21 mouse cellular contexts compared by ENCODE assay signal in genomic region chr15:78493401-78494010, GRCm38 (mm10). TPM values are rescaled to one million over a fixed set of nuclear protein-coding genes. Genes with fewer than 3 reads are reported as not detected.
DNase-seq lines count a peak whose midpoint lies in the region; ATAC-seq and TF ChIP-seq lines count a peak whose summit lies in the region.
"Had no signal": no experiment of that assay in that cellular context is flagged by ENCODE, and none has a peak within 500 bp of the region (broad histone marks: within the 10 kb centered on the region; RNA-seq: fewer than 3 reads in every experiment).

No protein-coding gene starts in this region.

- no peaks in the 10 kb centered on the region for H3K79me2 ChIP-seq in myocyte (ENCODE audit: control insufficient read depth, insufficient read depth)
- no peaks in the 10 kb centered on the region for H3K79me2 ChIP-seq in heart, adult 2 months (replicated peaks; ENCODE audit: control insufficient read depth, insufficient read depth, low read length)

- no peak overlapping the region for H3K4me3 ChIP-seq in heart, embryonic 10.5 days
- H3K4me3 ChIP-seq in myocyte, result no peak overlapping the region
- H3K4me3 ChIP-seq in forebrain, postnatal 0 days (ENCODE audit: low read depth, low read length), result no peak overlapping the region
- H3K4me3 ChIP-seq in heart, adult 2 months, result no peak overlapping the region
- H3K4me3 ChIP-seq: embryonic facial prominence, embryonic 15.5 days; forebrain, embryonic 10.5 days; limb, embryonic 15.5 days had no signal

- H3K36me3 ChIP-seq in heart, embryonic 10.5 days, result no peaks in the 10 kb centered on the region
- H3K36me3 ChIP-seq in myocyte (ENCODE audit: control insufficient read depth, insufficient read depth), result no peaks in the 10 kb centered on the region
- H3K36me3 ChIP-seq in forebrain, postnatal 0 days (ENCODE audit: insufficient read depth), result no peaks in the 10 kb centered on the region
- no peaks in the 10 kb centered on the region for H3K36me3 ChIP-seq in heart, adult 2 months (ENCODE audit: control insufficient read depth, insufficient read depth, low read length)
- H3K36me3 ChIP-seq: embryonic facial prominence, embryonic 15.5 days; forebrain, embryonic 10.5 days; G1E; limb, embryonic 15.5 days had no signal

- no peak for TF ChIP-seq CTCF in Patski (IDR thresholded peaks at IDR 0.05)
- TF ChIP-seq CTCF in forebrain, postnatal 0 days (IDR thresholded peaks at IDR 0.05; ENCODE audit: low read depth), result no peak
- TF ChIP-seq CTCF in heart, adult 2 months (IDR thresholded peaks at IDR 0.05), result no peak

- H3K4me2 ChIP-seq in myocyte (ENCODE audit: low read depth), result peak overlapping the region; percentile 3
- no peak overlapping the region for H3K4me2 ChIP-seq in forebrain, postnatal 0 days (ENCODE audit: low read depth)
- H3K4me2 ChIP-seq: embryonic facial prominence, embryonic 15.5 days; limb, embryonic 15.5 days; midbrain, embryonic 11.5 days had no signal

- no peak overlapping the region for H3K9ac ChIP-seq in forebrain, postnatal 0 days
- no peak overlapping the region for H3K9ac ChIP-seq in heart, adult 2 months (ENCODE audit: low read depth, low read length)
- H3K9ac ChIP-seq: embryonic facial prominence, embryonic 15.5 days; limb, embryonic 15.5 days had no signal

- 77% methylated on average over 10 of the region's 10 CpGs for WGBS in heart, embryonic 10.5 days
- 84% methylated on average over 10 of the region's 10 CpGs for WGBS in forebrain, postnatal 0 days
- WGBS in heart, adult 2 months, result 83% methylated on average over 10 of the region's 10 CpGs

- POLR2A ChIA-PET in Patski (lab: Charles Lee), result interaction anchor here (1.1 kb wide), 1 partner anchor 12 kb away, joined by 4 read pairs; no protein-coding TSS in a partner anchor

- H3K9me3 ChIP-seq in heart, embryonic 10.5 days, result no peaks in the 10 kb centered on the region
- no peaks in the 10 kb centered on the region for H3K9me3 ChIP-seq in forebrain, postnatal 0 days (ENCODE audit: low read length)
- H3K9me3 ChIP-seq: embryonic facial prominence, embryonic 15.5 days; forebrain, embryonic 10.5 days; G1E; limb, embryonic 15.5 days had no signal

- DNase-seq in heart, embryonic 10.5 days (ENCODE audit: low spot score), result no peak
- no peak for DNase-seq in heart, postnatal 10 days
- DNase-seq in CD4-positive helper T cell, adult 2 months (ENCODE audit: low read depth, low spot score), result peak; percentile 88
- DNase-seq in Patski (ENCODE audit: low read depth, low spot score), result no peak
- DNase-seq in forebrain, postnatal 0 days, result no peak
- DNase-seq in urinary bladder, adult 2 months (ENCODE audit: low spot score), result no peak
- no peak for DNase-seq in heart, adult 2 months
- DNase-seq: adrenal gland, postnatal 25 days; cerebellum, adult 9-10 months; gastrocnemius, postnatal 14 days; heart, postnatal 36 days; kidney, adult 8-10 months; right cerebral cortex, adult 18-20 months; thymus, postnatal 4 days had no signal

- intact Hi-C loops in heart, postnatal 10 days (cut with DNase I), result no loop called here
- intact Hi-C loops in heart, adult 2 months (cut with DNase I), result no loop called here

- no peak overlapping the region for H3ac ChIP-seq in myocyte (ENCODE audit: control insufficient read depth, insufficient read length)

- peak; percentile 21 for TF ChIP-seq POLR2A in myocyte (IDR thresholded peaks at IDR 0.05; ENCODE audit: insufficient read length, low read depth)
- no peak for TF ChIP-seq POLR2A in heart, adult 2 months (IDR thresholded peaks at IDR 0.05; ENCODE audit: insufficient read depth, low read depth, low read length)

- 0 out of 2 replicates have a peak overlapping the region, but pooled peaks have one; percentile 5 for H3K27ac ChIP-seq in heart, embryonic 10.5 days
- no peak overlapping the region for H3K27ac ChIP-seq in forebrain, postnatal 0 days (ENCODE audit: low read depth, low read length)
- no peak overlapping the region for H3K27ac ChIP-seq in heart, adult 2 months
- H3K27ac ChIP-seq: embryonic facial prominence, embryonic 15.5 days; forebrain, embryonic 10.5 days; limb, embryonic 15.5 days had no signal

- CTCF ChIA-PET in Patski (lab: Charles Lee), result interaction anchor here (1.6 kb wide), 1 partner anchor 10 kb away, joined by 3 read pairs; no protein-coding TSS in a partner anchor

- 0 out of 2 replicates have a peak, but pooled peaks cover 4% of the 10 kb centered on the region for H3K27me3 ChIP-seq in heart, embryonic 10.5 days (ENCODE audit: insufficient read depth, poor library complexity, severe bottlenecking)
- no peaks in the 10 kb centered on the region for H3K27me3 ChIP-seq in Patski
- H3K27me3 ChIP-seq in myocyte (ENCODE audit: control insufficient read depth, insufficient read depth, insufficient read length), result peaks cover 4% of the 10 kb centered on the region
- H3K27me3 ChIP-seq in forebrain, postnatal 0 days (ENCODE audit: insufficient read depth, low read length), result no peaks in the 10 kb centered on the region
- no peaks in the 10 kb centered on the region for H3K27me3 ChIP-seq in heart, adult 2 months (ENCODE audit: control insufficient read depth, insufficient read depth, low read length)
- H3K27me3 ChIP-seq: embryonic facial prominence, embryonic 15.5 days; limb, embryonic 15.5 days had no signal

- in situ Hi-C loops in Patski (cut with MboI; ENCODE audit: low pct_unique_long_range_greater_than_20kb), result no loop called here

- no peak for TF ChIP-seq EP300 in heart, adult 2 months (IDR thresholded peaks at IDR 0.05; ENCODE audit: insufficient read depth, low read depth, low read length)

- peak; percentile 23 for ATAC-seq in Patski
- no peak for ATAC-seq in forebrain, postnatal 0 days

- H3K4me1 ChIP-seq in heart, embryonic 10.5 days, result peaks cover 12% of the 10 kb centered on the region; the same call in 1 of the 2 replicates
- no peaks in the 10 kb centered on the region for H3K4me1 ChIP-seq in forebrain, postnatal 0 days (ENCODE audit: insufficient read depth)
- H3K4me1 ChIP-seq in heart, adult 2 months (ENCODE audit: control insufficient read depth, insufficient read depth, low read length), result no peaks in the 10 kb centered on the region

TF ChIP-seq in myocyte, 11 proteins besides CTCF, POLR2A, EP300 and RAD21:
- peak in 1 of 3 experiments; percentile 17 for TF ChIP-seq MYOD1 (IDR thresholded peaks at IDR 0.05; ENCODE audit: control insufficient read depth in 1 of 3, insufficient read length in 2 of 3, low read depth in 2 of 3)
- no peak for TF ChIP-seq POLR2AphosphoS2 (IDR thresholded peaks at IDR 0.05; ENCODE audit: insufficient read length, low read depth)
- TF ChIP-seq MAX (IDR thresholded peaks at IDR 0.05; ENCODE audit: low read depth), result no peak
- no peak for TF ChIP-seq MYOG (IDR thresholded peaks at IDR 0.05; ENCODE audit: control insufficient read depth in 1 of 3, insufficient read depth in 1 of 3, insufficient read length in 2 of 3, low read depth in 2 of 3)
- TF ChIP-seq E2F4 (IDR thresholded peaks at IDR 0.05; ENCODE audit: insufficient read depth), result no peak
- TF ChIP-seq TCF12 (IDR thresholded peaks at IDR 0.05; ENCODE audit: insufficient read depth, poor library complexity, severe bottlenecking), result no peak
- no peak for TF ChIP-seq TCF3 (IDR thresholded peaks at IDR 0.05; ENCODE audit: insufficient read length, low read depth)
TF ChIP-seq in myocyte: peak in this region for 1.

RNA-seq across cellular contexts. Expression of gene Il2rb, which starts 1.6 kb away (rescaled TPM):
- polyA plus RNA-seq in heart, embryonic 10.5 days (2016; fragmentation: Nextera tagmentation; extraction: Ambion mirVana), result not detected in 2 replicates
- under 1 TPM; 0.20 to 0.26 TPM for total RNA-seq in heart, postnatal 10 days (2021)
- polyA plus RNA-seq in Patski (2021), result 1.5 TPM
- polyA plus RNA-seq in myocyte (2012; fragmentation: generic; extraction: Trizol), result 0.67 TPM
- 0.14 TPM in 1 of 2 replicates, not detected in the other for total RNA-seq in forebrain, postnatal 0 days (2014; rRNA removed)
- polyA plus RNA-seq in forebrain, postnatal 0 days (2015; fragmentation: Nextera tagmentation; extraction: Ambion mirVana), result 0.03 and 0.22 TPM in 2 replicates
- polyA plus RNA-seq in urinary bladder, adult 2 months (2012; rRNA removed), result 3.6 and 3.8 TPM in 2 replicates
- total RNA-seq in heart, adult 2 months (2021), result under 1 TPM; 0.31 to 0.55 TPM
- polyA plus RNA-seq in heart, adult 2 months (2012; rRNA removed), result 1.4 and 2.3 TPM in 2 replicates
- total RNA-seq: gastrocnemius, postnatal 14 days had no signal
- polyA plus RNA-seq: forebrain, embryonic 10.5 days; G1E; midbrain, embryonic 11.5 days had no signal

RNA-seq across cellular contexts. Expression of gene Tmprss6, which starts 25.1 kb away (rescaled TPM):
- polyA plus RNA-seq in heart, embryonic 10.5 days (2016; fragmentation: Nextera tagmentation; extraction: Ambion mirVana), result 0.06 and 1.7 TPM in 2 replicates
- under 1 TPM; 0.10 to 0.45 TPM for total RNA-seq in heart, postnatal 10 days (2021)
- polyA plus RNA-seq in Patski (2021) (155 TPM), myocyte (2012; fragmentation: generic; extraction: Trizol) (0.08 TPM)
- 0.19 TPM in 1 of 2 replicates, not detected in the other for total RNA-seq in forebrain, postnatal 0 days (2014; rRNA removed)
- 0.07 and 0.08 TPM in 2 replicates for polyA plus RNA-seq in forebrain, postnatal 0 days (2015; fragmentation: Nextera tagmentation; extraction: Ambion mirVana)
- polyA plus RNA-seq in urinary bladder, adult 2 months (2012; rRNA removed), result 0.56 and 0.91 TPM in 2 replicates
- total RNA-seq in heart, adult 2 months (2021), result not detected
- 0.20 TPM in 1 of 2 replicates, not detected in the other for polyA plus RNA-seq in heart, adult 2 months (2012; rRNA removed)
- total RNA-seq: gastrocnemius, postnatal 14 days; heart, postnatal 36 days; left cerebral cortex, postnatal 14 days had no signal
- polyA plus RNA-seq: G1E had no signal

RNA-seq across cellular contexts. Expression of gene C1qtnf6, which starts 37.7 kb away (rescaled TPM):
- 19.0 and 28.4 TPM in 2 replicates for polyA plus RNA-seq in heart, embryonic 10.5 days (2016; fragmentation: Nextera tagmentation; extraction: Ambion mirVana)
- 10 to 100 TPM; 89.5 to 98.7 TPM for total RNA-seq in heart, postnatal 10 days (2021)
- polyA plus RNA-seq in Patski (2021) (16.9 TPM), myocyte (2012; fragmentation: generic; extraction: Trizol) (66.2 TPM)
- total RNA-seq in forebrain, postnatal 0 days (2014; rRNA removed), result 2.0 and 4.0 TPM in 2 replicates
- polyA plus RNA-seq in forebrain, postnatal 0 days (2015; fragmentation: Nextera tagmentation; extraction: Ambion mirVana), result 9.6 and 10.2 TPM in 2 replicates
- polyA plus RNA-seq in urinary bladder, adult 2 months (2012; rRNA removed), result 29.8 and 36.9 TPM in 2 replicates
- total RNA-seq in heart, adult 2 months (2021), result 10 to 100 TPM; 14.1 to 17.0 TPM
- 20.8 and 40.5 TPM in 2 replicates for polyA plus RNA-seq in heart, adult 2 months (2012; rRNA removed)
- polyA plus RNA-seq: G1E had no signal

RNA-seq across cellular contexts. Expression of gene Sstr3, which starts 51.0 kb away (rescaled TPM):
- polyA plus RNA-seq in heart, embryonic 10.5 days (2016; fragmentation: Nextera tagmentation; extraction: Ambion mirVana), result 0.12 TPM in 1 of 2 replicates, not detected in the other
- under 1 TPM in 1 of 2 experiments, not detected in 1; 0.20 TPM for total RNA-seq in heart, postnatal 10 days (2021)
- polyA plus RNA-seq in Patski (2021) (0.09 TPM), myocyte (2012; fragmentation: generic; extraction: Trizol) (not detected)
- 2.8 and 3.3 TPM in 2 replicates for total RNA-seq in forebrain, postnatal 0 days (2014; rRNA removed)
- polyA plus RNA-seq in forebrain, postnatal 0 days (2015; fragmentation: Nextera tagmentation; extraction: Ambion mirVana), result 0.71 and 0.73 TPM in 2 replicates
- polyA plus RNA-seq in urinary bladder, adult 2 months (2012; rRNA removed), result 0.07 and 0.11 TPM in 2 replicates
- total RNA-seq in heart, adult 2 months (2021), result not detected
- not detected in 2 replicates for polyA plus RNA-seq in heart, adult 2 months (2012; rRNA removed)
- total RNA-seq: heart, postnatal 36 days had no signal
- polyA plus RNA-seq: embryonic facial prominence, embryonic 15.5 days; G1E; midbrain, embryonic 11.5 days had no signal

Comparison
In these comparisons a context has a peak if more than half of its experiments do, and no peak if none do; other contexts are left out.
1. RNA of gene Tmprss6, which starts 25.1 kb away (polyA plus RNA-seq): 155 TPM in Patski (single experiment); 0.06 to 1.7 TPM in heart, embryonic 10.5 days, 0.56 to 0.91 TPM in urinary bladder, adult 2 months, 0.08 TPM in myocyte (single experiment), 0.07 to 0.08 TPM in forebrain, postnatal 0 days and 0.20 TPM in heart, adult 2 months; every median in the first group is over 10 times any median in the second.